Mouse (Mus musculus): Measurements from ENCODE around the gene Hnrnpu.

DNA sequence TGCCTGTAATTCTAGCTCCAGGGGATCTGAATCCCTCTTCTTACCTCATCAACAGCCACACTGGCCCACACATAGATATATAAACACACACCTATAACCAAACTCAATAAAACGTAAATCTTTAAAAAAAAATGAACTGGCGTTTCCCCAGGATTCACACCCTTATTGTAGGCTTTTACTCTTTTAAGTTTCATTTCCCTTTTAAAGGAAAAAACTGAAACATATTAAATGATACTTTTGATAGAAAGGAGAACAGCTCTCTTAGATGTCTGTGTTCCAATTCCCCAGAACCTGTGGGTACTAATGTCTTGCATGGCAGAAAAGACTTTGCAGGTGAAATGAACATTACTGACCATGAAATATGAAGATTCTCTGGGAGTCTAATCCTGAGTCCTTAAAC, 13.2 kb upstream of the Hnrnpu start:
- TF ChIP-seq POLR2A (IDR thresholded peaks at IDR 0.05; ENCODE audit: insufficient read depth, low read depth, low read length) (no peak), CTCF (IDR thresholded peaks at IDR 0.05) (no peak)
